Mouse (Mus musculus): ENCODE results near the gene Eif4a3.
A peak's percentile ranks its signal among the peaks of the same experiment; 100 is the strongest.

The Eif4a3 gene

DNA sequence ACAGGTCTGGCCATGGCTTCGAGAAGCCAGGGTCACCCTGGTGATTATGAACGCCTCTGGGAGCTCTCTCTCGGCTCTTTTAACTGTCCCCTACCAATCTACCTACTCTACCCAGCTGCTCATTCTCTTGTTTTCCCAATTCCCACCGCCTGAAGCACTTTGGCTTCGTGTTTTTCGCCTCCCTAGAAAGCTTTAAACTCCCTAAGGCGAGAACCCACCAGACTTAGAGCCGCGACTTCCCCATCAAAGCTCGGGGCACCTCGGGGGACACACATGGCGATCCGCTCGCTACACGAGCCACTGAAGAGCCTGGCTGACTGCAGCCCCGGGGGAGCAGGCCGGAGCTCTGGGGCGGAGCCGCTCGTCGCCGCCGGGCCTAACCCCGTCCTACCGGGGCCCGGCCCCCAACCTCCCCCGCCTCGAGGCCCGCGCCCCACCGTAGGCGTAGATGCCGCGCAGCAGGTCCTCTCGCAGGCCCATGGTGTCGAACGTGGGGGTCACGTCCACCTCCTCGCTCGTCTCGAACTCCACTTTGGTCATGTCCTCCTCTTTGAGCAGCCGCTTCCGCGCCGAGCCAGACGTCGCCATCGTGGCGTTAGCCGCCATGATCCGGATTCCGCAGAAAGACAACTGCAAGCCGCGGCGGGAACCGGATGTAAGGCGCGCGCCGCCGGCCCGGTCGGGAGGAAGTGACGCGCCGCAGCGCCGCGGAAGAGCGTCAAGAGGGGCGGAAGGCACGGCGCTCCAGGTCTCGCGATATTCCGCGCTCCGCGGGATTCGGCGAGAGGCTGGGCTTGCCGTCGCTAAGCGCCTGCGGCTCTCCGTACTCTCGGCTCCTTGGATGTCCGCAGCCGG is at the start of gene Eif4a3:
TSS of gene Eif4a3 (minus strand) at position 699 of the 855 bp plus-strand sequence.
- peak; percentile 95 for DNase-seq (ENCODE audit: low read depth)

DNA sequence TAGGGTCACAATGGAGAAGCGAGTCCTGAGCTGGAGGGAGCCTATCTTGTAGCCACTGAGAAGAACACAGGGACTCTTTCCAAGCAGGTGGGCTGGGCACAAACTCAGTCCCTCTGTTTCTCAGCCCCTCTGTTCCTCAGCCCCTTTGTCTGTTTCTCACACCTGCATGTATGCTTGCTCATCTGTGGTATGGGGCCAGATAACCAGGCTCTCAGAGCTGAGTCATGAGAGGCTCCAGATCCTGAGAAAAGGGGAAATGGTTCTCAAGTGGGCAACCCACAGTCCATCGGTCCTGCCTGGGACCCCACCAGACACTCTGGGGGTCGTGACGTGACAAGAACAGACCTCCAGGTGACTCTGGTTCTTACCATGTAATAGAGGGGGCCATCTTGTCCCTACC is 47.2 kb upstream of the Eif4a3 start:
- DNase-seq (ENCODE audit: low read depth): no peak

DNA sequence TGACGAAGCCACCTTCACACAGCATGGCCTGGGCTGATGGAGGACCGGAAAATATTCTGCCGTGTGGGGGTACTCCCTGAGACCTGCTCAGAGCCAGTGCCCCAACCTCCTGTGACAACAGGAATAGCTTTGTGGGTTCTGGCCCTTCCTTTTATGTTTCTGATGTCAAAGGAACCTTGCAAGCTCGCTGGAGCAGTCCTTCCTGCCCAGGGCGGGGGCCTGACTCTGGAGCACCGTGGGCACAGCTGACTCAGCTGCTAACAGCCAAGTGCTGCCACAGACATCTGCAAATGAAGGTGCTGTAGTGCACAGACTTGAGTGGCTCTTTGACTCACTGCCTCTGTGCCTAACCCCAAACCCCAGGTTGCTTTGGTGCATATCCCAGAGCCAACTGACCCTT is 45.0 kb upstream of the Eif4a3 start:
- DNase-seq (ENCODE audit: low read depth): no peak

DNA sequence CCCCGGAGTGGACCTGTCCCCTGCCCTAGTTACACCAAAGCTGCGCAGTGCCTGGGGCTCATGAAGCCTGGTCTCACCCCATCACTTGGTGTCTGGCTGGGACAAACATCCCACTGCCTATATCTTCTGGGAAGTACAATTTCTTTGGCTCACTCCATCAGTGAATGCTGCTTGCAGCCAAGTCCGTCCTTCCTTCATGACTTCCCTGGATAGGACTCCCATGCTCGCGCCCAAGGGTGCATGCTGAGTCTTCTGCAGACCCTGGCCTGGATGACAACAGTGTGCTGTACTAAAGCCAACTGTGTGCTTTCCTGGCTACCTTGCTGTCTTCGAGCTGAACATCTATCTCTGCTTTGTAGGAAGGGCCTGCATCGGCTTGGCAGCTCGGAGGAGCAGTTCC is 44.3 kb upstream of the Eif4a3 start:
- no peak for DNase-seq (ENCODE audit: low read depth)

DNA sequence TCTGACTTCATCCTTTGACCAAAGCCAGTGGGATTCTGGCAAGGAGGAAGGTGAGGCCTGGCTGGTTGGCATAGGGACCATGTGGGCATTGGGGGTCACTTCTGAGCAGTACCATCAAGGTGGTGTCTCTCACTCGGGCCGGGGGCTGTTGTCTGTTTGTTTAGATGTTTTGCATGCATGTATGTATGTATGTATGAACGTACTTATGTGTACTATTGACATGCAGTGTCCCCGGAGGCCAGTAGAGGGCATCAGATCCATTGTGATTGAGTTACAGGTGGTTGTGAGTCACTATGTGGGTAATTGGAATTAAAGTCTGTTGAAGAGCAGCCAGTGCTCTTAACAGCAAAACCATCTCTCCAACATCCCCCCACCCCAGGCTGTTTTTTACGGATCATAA is 39.7 kb upstream of the Eif4a3 start:
- peak; percentile 84 for DNase-seq (ENCODE audit: low read depth)

DNA sequence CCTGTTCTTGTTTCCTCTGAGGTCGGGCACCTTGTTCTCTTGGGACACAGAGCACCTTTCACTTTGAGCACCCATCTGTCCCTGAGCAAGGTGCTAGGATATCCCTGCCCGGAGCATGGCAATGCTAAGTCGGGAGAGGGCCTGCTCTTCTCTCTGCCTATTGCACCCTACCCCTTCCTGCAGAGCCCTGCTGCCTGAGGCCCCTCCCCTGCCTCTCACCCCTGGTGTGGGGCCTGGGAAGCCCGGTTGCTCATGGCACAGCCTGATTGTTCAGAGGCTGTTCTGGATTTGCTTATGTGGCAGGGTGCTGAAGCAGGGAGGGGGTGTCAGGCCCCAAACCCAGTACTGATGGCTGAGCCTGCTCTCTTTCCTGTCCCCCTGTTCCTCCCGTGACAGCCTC is 39.3 kb upstream of the Eif4a3 start:
- DNase-seq (ENCODE audit: low read depth): no peak

DNA sequence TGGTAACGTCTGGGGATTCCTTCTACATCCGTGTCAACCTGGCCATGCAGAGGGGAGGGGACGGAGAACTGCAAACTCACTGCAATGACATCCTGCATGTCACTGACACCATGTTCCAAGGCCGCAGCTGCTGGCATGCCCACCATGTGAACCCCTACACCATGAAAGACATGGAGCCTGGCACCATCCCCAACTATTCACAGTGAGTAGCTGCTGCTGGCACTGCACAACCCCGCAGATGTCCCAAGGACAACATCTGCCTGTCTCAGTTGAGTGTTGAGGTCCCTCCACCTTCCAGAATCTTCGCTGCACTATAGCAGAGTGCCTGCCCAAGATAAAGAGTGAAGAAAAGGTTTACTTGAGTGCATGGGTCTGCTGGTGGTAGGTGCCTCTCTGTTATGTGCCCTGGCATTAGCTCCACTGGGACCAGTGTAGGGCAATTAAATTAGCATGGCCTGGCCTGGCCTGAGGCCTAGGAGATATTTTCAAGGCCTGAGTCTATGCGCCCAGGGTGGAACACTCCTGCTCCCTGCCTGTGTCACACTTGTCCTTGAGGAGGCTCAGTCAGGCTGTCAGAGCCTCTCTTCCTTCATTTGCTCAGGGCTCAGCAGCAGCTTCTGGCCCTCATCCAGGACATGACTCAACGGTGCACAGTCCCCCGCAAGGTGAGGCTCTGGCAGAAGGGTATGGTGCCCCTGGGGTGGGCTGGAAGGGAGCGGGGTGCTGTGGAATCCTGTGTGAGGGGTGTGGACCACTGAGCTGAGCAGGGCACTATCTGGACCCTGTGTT is 38.6 kb upstream of the Eif4a3 start:
- no peak for DNase-seq (ENCODE audit: low read depth)

DNA sequence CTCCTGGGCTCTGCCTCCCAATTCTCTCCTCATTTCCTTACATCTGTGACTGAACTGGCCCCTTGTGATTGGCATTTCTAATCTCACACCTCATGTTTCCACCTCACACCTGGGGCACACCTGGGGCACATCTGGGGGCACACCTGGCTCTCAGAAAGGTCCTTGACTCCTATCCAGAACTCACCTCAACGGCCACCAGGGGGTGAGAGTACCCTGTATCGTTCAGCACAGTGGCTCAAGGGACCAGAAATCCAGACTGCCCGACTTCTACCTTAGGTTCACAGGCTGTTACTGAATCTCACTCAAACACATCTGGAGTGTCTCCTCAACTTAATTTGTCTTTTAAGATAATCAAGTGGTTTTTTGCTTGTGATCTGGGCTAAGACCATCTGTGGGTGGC is 32.1 kb upstream of the Eif4a3 start:
- DNase-seq (ENCODE audit: low read depth): no peak

DNA sequence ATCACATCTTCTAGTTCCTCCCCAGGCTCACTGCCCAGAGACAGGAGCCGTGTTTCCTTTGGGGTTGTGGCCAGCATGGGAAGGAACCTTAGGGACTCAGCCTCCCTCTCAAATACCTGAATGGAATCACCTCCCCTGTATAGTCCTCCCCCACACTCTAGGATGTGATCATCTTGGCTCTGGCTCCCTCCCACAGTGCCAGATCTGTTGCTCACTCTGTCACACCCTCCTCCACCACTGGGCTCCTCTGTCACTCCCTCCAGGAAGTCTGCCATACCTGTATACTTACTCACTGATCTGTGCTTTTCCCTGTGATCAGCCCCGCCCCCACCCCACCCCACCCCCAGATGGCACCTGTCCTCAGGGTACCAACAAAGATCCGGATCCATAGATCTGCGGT is 30.7 kb upstream of the Eif4a3 start:
- DNase-seq (ENCODE audit: low read depth): no peak

DNA sequence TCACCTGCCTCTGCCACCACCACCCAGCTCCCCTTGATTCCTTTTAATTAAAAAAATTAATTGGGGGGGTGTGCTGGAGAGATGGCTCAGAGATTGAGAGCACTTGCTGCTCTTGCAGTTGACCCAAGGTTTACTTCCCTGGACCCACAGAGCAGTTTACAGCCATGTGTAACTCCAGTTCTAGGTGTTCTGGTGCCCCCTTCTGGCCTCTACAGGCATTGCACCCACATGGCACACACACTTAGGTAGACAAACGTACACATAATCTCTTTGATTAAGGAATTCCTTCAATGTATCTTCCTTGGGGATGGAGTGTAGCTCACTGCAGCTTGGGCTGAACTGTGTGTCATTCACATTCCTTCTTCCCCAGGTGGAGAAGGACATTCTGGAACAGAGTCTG is 25.2 kb upstream of the Eif4a3 start:
- DNase-seq (ENCODE audit: low read depth): no peak

DNA sequence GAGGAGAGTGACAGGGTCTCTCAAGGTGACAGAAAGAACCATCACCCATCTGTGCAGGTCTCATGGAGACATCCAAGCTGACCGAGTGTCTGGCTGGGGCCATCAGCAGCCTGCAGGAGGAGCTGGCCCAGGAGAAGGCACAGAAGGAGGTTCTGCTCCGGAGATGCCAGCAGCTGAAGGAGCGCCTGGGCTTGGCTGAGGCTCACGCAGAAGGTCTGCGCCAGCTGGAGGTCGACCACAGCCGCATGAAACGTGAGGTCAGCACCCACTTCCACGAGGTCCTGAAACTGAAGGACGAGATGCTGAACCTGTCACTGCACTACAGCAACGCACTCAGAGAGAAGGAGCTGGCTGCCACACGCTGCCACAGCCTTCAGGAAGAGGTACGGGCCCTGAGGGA is 22.6 kb upstream of the Eif4a3 start:
- DNase-seq (ENCODE audit: low read depth): no peak

DNA sequence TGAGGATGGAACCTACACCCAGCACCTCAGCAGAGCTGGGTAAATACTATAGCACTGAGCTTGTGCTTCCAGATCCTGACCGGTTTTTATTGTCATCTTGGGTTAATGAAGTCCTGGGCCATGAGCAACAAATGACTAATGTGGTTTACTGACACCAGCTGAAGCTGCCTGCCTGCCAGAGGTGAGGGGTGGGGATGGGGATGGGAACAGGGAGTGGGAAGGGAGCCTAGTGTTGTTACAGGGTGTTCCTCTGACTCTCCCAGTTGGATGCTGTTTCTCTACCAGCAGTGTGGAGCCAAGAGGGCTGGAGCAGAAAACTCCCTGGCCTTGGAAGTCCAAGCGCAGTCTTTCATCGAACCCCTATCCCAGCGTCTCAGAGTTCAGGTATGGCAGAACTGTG is 16.8 kb upstream of the Eif4a3 start:
- no peak for DNase-seq (ENCODE audit: low read depth)

DNA sequence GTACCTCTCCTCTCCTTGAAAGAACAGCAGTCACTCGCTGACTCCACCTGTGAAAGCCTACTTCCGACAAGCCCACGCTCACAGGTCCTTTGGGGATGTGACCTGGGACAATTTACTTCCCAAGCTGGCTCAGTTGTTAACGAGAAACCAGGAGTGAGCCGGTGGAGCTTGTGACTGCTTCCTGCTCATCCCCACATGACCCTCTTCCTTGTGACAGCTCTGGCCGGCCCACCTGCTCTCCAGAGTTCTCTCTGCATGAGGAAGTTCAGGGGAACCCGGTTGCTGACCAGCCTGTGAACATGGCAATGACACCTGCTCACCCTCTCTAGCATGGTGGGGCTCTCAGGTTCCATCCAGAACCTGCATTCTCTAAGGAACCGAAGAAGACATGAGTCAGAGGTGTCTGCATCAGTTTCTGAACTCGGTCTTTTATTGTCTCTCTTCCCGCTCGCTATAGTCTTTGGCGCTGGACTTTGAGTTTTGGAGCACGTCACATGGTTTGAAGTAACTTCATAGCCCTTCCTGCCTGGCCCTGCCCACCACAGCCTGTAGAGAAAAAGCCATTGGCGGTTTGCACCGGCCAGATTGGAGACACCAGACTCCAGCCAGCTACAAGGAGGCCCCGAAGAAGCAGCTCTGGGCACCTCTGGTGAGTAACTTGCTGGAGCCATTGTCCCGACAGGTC is 14.5 kb upstream of the Eif4a3 start:
- no peak for DNase-seq (ENCODE audit: low read depth)

DNA sequence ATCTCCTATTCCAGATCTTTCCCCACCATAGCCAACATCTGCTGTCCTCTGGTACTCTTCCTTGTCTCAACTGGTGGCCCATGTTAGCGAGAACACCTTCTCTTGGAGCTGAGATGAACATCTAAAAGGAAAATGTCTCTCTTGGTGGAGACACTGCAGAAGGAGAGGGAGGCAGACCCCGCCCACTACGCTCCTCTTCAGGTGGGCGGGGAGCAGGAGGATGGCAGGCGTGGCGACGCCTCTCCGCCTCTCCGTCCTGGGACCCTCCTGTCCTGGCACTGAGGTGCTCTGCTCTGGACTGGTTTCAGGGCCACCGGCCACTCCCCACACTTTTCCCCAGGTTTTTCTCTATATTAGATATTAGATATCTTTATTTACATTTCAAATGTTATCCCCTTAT is 10.7 kb upstream of the Eif4a3 start:
- DNase-seq (ENCODE audit: low read depth): no peak

DNA sequence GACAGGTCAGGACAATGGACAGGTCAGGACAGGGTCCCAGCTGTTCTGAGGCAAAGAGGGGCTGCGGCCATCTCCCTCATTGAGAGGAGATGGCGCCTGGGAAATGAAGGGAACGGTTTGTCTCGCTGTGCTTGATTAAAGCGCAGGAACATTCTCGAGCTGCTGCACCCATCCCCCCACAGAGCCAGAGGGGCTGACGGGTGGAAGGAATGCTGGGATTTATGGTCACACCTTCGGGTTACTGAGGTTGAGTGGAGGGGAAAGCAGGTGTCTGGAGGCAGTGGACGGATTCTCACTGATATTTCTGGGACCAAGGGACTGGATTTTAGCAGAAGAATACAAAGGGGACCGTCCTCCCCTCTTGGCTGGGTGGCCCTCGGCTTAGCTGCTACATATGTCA is 8.0 kb upstream of the Eif4a3 start:
- DNase-seq (ENCODE audit: low read depth): no peak

DNA sequence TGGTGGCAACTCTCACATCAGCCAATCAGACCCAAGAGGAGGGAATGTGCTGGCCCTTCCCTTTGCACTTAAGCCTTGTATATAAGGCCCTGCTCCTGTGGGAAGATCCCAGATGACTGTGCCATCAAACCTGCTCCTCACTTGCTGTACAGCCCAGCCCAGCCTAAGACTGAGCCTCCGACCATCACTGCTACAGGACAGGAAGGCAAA is 7.7 kb upstream of the Eif4a3 start, which contains the start of gene Card14:
TSS of gene Card14 (plus strand) at position 111 of the 210 bp plus-strand sequence.
- DNase-seq (ENCODE audit: low read depth): no peak

DNA sequence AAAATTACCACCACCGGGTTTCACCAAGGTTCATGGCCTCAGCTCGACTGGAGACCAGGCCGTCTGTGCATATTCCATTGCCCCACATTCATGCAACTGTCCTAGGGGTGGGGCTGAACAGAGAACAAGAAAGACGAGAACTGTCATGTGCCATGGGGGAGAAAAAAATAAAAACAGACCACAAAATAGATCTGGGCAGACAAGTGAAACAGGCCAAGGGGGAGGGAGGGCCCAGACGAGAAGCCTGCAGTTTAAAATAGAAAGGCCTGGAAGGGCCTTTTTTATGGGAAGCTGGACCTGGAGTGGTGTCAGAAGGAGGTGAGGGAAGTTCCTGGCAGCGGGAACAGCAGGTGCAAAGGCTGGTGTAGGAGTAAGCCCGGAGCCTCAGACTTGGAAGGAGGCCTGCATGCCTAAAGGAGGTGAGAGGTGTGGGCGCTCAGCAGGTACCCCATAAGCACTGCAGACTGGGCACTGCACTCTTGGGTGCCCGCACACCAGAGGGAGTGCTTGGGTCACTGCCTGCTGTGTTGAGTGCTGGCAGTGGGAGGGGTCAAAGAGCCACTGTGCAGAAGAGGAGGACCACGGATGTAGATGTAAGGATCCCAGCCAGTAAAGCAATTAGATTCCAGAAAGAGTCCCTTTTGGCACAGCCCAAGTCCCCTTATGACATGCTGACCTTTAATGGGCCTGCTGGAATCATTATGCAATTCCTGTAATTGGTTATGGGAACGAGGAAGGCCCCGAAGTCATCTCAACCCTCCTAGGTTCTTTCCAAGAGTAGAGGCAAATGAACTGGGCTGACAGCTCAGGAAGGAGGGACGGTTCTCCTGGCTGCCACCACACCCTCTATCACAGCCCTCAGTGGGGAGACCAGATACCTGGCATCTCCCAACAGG is 7.1 kb upstream of the Eif4a3 start:
- DNase-seq (ENCODE audit: low read depth): no peak

DNA sequence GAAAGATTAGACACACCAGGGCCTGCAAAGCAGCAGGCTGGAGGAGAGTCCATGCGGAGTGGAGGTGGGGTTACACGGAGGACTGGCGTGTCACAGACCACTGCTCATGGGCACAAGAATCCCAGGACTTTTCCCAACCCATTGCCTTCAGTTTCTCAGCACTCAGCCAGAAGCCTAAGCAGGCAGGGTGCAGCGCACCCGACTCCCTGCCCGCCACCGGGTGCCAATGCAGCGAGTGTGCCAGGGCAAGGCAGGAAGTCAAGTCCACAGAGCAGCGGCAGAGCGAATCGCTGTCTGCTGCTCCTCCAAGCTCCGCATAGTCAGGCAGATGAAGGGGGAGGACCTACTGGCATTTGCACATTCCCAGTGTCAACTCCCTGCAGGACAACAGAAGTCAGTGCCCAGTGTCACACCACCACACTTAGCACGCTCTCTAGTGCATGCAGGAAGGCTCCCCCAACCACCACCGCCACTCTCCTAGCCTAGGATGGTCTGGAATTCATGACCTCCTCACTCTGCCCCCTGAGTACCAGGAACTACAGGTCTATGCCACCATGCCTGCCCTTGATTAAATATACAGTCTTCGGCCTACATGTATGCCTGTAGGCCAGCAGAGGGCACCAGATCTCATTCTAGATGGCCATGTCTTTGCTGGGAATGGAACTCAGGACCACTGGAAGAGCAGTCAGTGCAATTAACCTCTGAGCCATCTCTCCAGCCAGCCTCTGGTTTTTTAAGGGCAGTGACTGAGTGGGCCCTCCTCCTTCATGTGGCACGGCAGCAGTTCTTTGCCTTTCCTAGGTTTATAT is 5.2 kb upstream of the Eif4a3 start:
- DNase-seq (ENCODE audit: low read depth): peak; percentile 42

DNA sequence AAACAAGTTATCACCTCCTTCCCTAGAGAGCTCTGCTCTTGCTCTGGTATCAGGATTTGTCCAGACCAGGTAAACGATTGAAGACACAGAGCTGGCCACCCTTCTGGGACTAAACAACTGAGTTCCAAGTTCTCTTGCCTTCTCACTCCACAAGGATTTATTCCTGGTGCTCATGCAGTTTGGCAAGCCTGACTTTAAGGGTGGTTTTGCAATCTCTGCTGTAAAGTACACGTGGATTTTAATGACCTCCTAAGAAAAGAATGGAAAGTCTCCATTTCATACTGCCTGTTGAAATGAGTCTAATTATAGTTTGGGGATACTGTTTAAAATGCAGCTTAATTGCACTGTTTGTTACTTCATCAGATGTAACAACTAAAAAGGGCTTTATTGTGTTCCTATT is 1.1 kb upstream of the Eif4a3 start:
- no peak for DNase-seq (ENCODE audit: low read depth)

DNA sequence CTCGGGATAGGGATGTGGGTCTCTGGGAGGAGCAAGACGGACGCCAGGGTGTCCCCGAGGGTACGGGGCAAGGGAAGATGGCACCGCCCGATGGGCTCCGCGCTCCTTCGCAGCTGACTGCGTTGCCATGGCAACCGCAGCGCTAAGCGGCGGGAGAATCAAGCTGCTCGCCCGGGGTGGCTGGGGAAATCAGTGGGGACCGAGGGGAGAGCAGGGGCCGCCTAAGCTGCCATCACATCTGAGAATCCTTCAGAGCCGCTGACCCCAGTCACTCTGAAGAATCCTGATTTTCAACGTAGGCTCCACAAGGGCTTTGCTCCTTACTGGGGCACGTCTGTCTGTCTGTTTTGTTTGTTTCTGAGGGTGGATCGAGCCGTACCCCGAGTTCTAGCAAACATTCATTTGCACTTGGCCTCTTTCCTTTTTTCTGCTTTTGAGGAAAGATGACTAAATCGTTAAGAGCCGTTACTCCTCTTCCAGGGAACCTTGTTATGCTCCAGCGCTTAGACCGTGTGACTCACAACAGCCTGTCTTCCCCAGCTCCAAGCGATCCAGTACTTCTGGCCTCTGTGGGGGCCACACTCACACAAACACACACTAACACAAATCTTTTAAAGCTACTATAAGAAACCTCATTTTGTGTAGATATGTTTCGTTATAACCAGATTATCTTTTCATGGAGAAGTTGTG is 502 bp upstream of the Eif4a3 start:
- DNase-seq (ENCODE audit: low read depth): peak; percentile 17

DNA sequence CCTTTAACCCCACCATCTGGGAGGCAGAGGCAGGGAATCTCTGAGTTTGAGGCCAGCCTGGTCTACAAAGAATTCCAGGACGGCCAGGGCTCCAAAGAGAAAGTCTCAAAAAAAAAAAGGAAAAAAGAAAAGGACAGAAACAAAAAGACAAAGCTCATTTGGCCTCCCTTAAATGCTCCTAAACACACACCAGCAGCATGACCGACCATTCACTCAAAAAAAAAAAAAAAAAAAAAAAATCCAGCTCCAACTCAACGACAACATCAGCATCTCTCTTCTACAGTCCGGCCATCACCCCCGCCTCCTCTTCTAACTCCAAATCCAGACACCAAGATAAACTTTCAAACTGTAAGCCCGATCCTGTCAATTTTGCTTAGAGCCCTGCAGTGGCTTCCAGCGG is 972 bp downstream of the Eif4a3 start:
- no peak for DNase-seq (ENCODE audit: low read depth)

Data from c-Kit-positive CD71-negative TER-119-negative erythroid progenitor cells, embryonic 14.5 days (primary cell).